Mouse (Mus musculus): ENCODE results near the gene Efemp2.

- TF ChIP-seq POLR2A (IDR thresholded peaks at IDR 0.05; ENCODE audit: borderline replicate concordance, insufficient read depth, low read length) (no peak), CTCF (IDR thresholded peaks at IDR 0.05; ENCODE audit: borderline replicate concordance, insufficient read depth, low read depth, low read length) (peak; percentile 33; the same call in 1 of the 2 replicates)
Measured at GRCm38 (mm10) chr19:5432992-5433852, 40.5 kb upstream of the Efemp2 start.
